Mouse (Mus musculus): ENCODE measurements around the gene Carmil3. TPM values are rescaled to one million over a fixed set of nuclear protein-coding genes. Genes with fewer than 3 reads are reported as not detected.

Gene Carmil3
- total RNA-seq, 2 experiments from 2014 or later = 0.33 to 0.40 TPM

GRCm38 (mm10) chr14:55495509-55496240 lies 5.2 kb downstream of the Carmil3 start:
- no peak for DNase-seq

- no peak for DNase-seq
These were observed 6.5 kb downstream of the Carmil3 start for GRCm38 (mm10) chr14:55496761-55497448.

GRCm38 (mm10) chr14:55497449-55497821 lies 7.0 kb downstream of the Carmil3 start:
- DNase-seq = peak; percentile 75

- no peak for DNase-seq
These were observed 15.2 kb downstream of the Carmil3 start for GRCm38 (mm10) chr14:55505612-55506011.

- no peak for DNase-seq
These were observed 17.4 kb downstream of the Carmil3 start for GRCm38 (mm10) chr14:55507801-55508200.

- no peak for DNase-seq
These were observed 19.1 kb downstream of the Carmil3 start for GRCm38 (mm10) chr14:55509540-55509939.

GRCm38 (mm10) chr14:55510125-55510731 lies 19.8 kb downstream of the Carmil3 start, which contains the start of gene Cpne6:
TSS of gene Cpne6 (plus strand) at chr14:55510445.
- DNase-seq = no peak

- DNase-seq = no peak
These were observed 20.6 kb downstream of the Carmil3 start for GRCm38 (mm10) chr14:55511037-55511436.

- no peak for DNase-seq
These were observed 23.5 kb downstream of the Carmil3 start for GRCm38 (mm10) chr14:55513927-55514326.

- DNase-seq = no peak
These were observed 25.4 kb downstream of the Carmil3 start for GRCm38 (mm10) chr14:55515846-55516245.

GRCm38 (mm10) chr14:55518897-55519296 lies 28.4 kb downstream of the Carmil3 start:
- DNase-seq = no peak

- DNase-seq = no peak
These were observed 29.2 kb downstream of the Carmil3 start for GRCm38 (mm10) chr14:55519604-55520003.

- DNase-seq = no peak
These were observed 30.3 kb downstream of the Carmil3 start for GRCm38 (mm10) chr14:55520451-55521361.

GRCm38 (mm10) chr14:55524062-55524461 lies 33.6 kb downstream of the Carmil3 start:
- DNase-seq = no peak

- DNase-seq = no peak
These were observed 34.3 kb downstream of the Carmil3 start, which contains the start of gene Nrl for GRCm38 (mm10) chr14:55524785-55525184. TSS of gene Nrl (minus strand) at chr14:55524981.

GRCm38 (mm10) chr14:55526674-55527073 lies 36.2 kb downstream of the Carmil3 start:
- DNase-seq = no peak

GRCm38 (mm10) chr14:55527940-55528339 lies 37.5 kb downstream of the Carmil3 start:
- DNase-seq = no peak

- no peak for DNase-seq
These were observed 45.8 kb downstream of the Carmil3 start for GRCm38 (mm10) chr14:55536116-55536745.

- peak; percentile 91 for DNase-seq
These were observed 49.8 kb downstream of the Carmil3 start, which contains the start of gene Pck2 for GRCm38 (mm10) chr14:55540067-55540786. TSS of gene Pck2 (plus strand) at chr14:55540266.

GRCm38 (mm10) chr14:55540787-55541321 lies 50.4 kb downstream of the Carmil3 start:
- DNase-seq = peak; percentile 76
